Mouse (Mus musculus): ENCODE measurements around the gene Naa35. TPM values are rescaled to one million over a fixed set of nuclear protein-coding genes. Genes with fewer than 3 reads are reported as not detected.

The Naa35 gene
- polyA plus RNA-seq, 1 experiment from 2014 or later, result 108 TPM

GRCm38 (mm10) chr13:59646674-59647244 lies 61.7 kb downstream of the Naa35 start:
- Histone ChIP-seq H3K9me3 (replicated peaks) (no peaks in the 10 kb centered on the region), H3K27me3 (no peaks in the 10 kb centered on the region), H3K4me3 (no peak overlapping the region), H3K4me1 (peaks cover 13% of the 10 kb centered on the region; the same call in 1 of the 2 replicates), H3K4me2 (replicated peaks) (no peak overlapping the region), H3K9ac (no peak overlapping the region), H3K27ac (no peak overlapping the region), H3K36me3 (peaks cover 58% of the 10 kb centered on the region)
- 47% methylated on average over 11 of the region's 11 CpGs for WGBS
- no peak for ATAC-seq (ENCODE audit: low FRiP score)

GRCm38 (mm10) chr13:59647484-59647883 lies 62.4 kb downstream of the Naa35 start:
- Histone ChIP-seq H3K4me1 (peaks cover 20% of the 10 kb centered on the region), H3K36me3 (peaks cover 52% of the 10 kb centered on the region), H3K4me3 (no peak overlapping the region), H3K27ac (no peak overlapping the region), H3K9ac (no peak overlapping the region), H3K27me3 (no peaks in the 10 kb centered on the region), H3K4me2 (replicated peaks) (no peak overlapping the region), H3K9me3 (replicated peaks) (no peaks in the 10 kb centered on the region)
- ATAC-seq (ENCODE audit: low FRiP score), result no peak
- 90% methylated on average over 6 of the region's 6 CpGs for WGBS

DNA sequence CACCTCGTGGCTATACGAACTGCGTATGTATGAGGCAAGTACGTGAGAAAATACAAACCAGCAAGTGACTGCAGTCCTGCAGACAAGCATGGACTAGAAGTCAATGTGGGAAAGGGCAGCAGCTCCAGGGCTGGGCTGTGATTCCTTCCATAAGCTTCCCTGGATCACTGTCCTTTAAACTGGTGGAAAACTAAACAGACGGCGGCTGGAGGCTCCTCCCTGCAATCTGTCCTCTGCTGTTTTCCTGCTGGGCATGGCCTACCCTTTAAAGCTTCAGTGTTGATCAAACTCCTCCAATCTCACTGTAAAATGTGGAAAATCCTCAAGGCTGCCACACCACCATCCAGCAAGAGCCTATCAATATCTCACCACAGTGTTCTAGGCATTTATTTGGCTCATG lies 63.5 kb downstream of the Naa35 start:
- H3K27me3 ChIP-seq, result no peaks in the 10 kb centered on the region
- H3K9me3 ChIP-seq (replicated peaks), result no peaks in the 10 kb centered on the region
- ATAC-seq (ENCODE audit: low FRiP score), result no peak
- no peak overlapping the region for H3K4me2 ChIP-seq (replicated peaks)
- no peak overlapping the region for H3K9ac ChIP-seq
- H3K4me3 ChIP-seq, result no peak overlapping the region
- 91% methylated on average over 6 of the region's 6 CpGs for WGBS
- H3K4me1 ChIP-seq, result peaks cover 31% of the 10 kb centered on the region
- no peak overlapping the region for H3K27ac ChIP-seq
- peaks cover 52% of the 10 kb centered on the region for H3K36me3 ChIP-seq

- Histone ChIP-seq H3K4me2 (replicated peaks) (no peak overlapping the region), H3K4me3 (no peak overlapping the region), H3K36me3 (peaks cover 53% of the 10 kb centered on the region), H3K9me3 (replicated peaks) (no peaks in the 10 kb centered on the region), H3K27ac (no peak overlapping the region), H3K4me1 (peaks cover 41% of the 10 kb centered on the region), H3K27me3 (no peaks in the 10 kb centered on the region), H3K9ac (no peak overlapping the region)
- 77% methylated on average over 5 of the region's 5 CpGs for WGBS
- no peak for ATAC-seq (ENCODE audit: low FRiP score)
These were observed 64.7 kb downstream of the Naa35 start for GRCm38 (mm10) chr13:59649781-59650180.

GRCm38 (mm10) chr13:59652651-59653050 lies 67.6 kb downstream of the Naa35 start:
- peaks cover 58% of the 10 kb centered on the region for H3K4me1 ChIP-seq

DNA sequence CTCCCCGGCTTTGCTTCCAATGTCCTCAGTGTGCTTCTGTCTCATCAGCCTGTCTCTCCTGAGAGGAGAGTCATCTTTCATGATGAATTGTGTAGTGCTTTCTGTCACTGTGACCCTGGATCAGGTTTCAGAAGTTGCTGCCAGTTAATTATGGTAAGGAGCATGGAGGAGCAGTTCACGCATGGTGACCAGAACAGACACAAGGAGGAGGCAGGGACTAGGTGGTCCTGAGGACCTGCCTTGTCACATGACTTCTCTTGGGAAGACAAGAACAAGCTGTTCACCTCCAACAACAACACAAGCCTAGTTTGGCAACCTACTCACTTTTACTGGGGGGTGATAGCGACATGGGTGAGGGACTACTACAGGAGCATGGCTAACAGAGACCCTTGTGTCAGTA lies 68.1 kb downstream of the Naa35 start:
- H3K9me3 ChIP-seq (replicated peaks), result no peaks in the 10 kb centered on the region; the same call in 1 of the 2 replicates
- H3K4me1 ChIP-seq, result peaks cover 62% of the 10 kb centered on the region
- no peak overlapping the region for H3K9ac ChIP-seq
- no peaks in the 10 kb centered on the region for H3K27me3 ChIP-seq
- H3K36me3 ChIP-seq, result peaks cover 34% of the 10 kb centered on the region
- peak overlapping the region; percentile 58; the same call in 1 of the 2 replicates for H3K27ac ChIP-seq
- H3K4me3 ChIP-seq, result no peak overlapping the region
- ATAC-seq (ENCODE audit: low FRiP score), result 0 out of 2 replicates have a peak, but pooled peaks have one; percentile 16
- no peak overlapping the region for H3K4me2 ChIP-seq (replicated peaks)
- WGBS, result 60% methylated on average over 3 of the region's 3 CpGs

More at GRCm38 (mm10) chr13:59652651-59653050, 67.6 kb downstream of the Naa35 start:
- 37% methylated on average over 5 of the region's 5 CpGs for whole genome bisulfite sequencing
- peaks cover 33% of the 10 kb centered on the region for H3K36me3 ChIP-seq
- no peaks in the 10 kb centered on the region for H3K27me3 ChIP-seq
- ATAC-seq (ENCODE audit: low FRiP score), result peak; percentile 33
- no peak overlapping the region for H3K4me2 ChIP-seq (replicated peaks)
- H3K4me3 ChIP-seq, result no peak overlapping the region
- peak overlapping the region; percentile 58 for H3K27ac ChIP-seq
- no peaks in the 10 kb centered on the region for H3K9me3 ChIP-seq (replicated peaks)
- no peak overlapping the region for H3K9ac ChIP-seq

DNA sequence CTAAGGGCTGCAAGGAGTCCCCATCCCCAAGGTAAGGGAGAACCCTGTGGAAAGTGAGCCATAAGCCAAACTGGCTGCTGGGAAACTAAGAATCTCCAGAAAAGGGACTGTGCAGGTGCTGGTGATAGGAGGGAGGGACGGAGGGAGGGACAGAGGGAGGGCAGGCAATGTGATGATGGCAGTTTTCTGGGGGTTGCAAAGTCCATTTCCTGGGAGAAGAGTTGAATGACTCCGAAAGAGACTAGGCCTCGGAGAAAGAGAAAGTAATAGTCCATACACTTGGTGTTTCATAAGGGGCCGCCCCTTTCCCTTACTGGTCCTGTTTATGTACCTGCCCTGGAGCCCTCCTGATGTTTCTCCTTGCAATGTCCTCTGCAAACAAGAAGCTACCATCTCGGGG lies 69.4 kb downstream of the Naa35 start:
- WGBS, result 90% methylated on average over 5 of the region's 5 CpGs
- H3K27ac ChIP-seq, result no peak overlapping the region
- no peak overlapping the region for H3K4me3 ChIP-seq
- peaks cover 34% of the 10 kb centered on the region for H3K36me3 ChIP-seq
- H3K27me3 ChIP-seq, result no peaks in the 10 kb centered on the region
- H3K9me3 ChIP-seq (replicated peaks), result no peaks in the 10 kb centered on the region; the same call in 1 of the 2 replicates
- no peak overlapping the region for H3K9ac ChIP-seq
- ATAC-seq (ENCODE audit: low FRiP score), result no peak
- H3K4me2 ChIP-seq (replicated peaks), result no peak overlapping the region
- H3K4me1 ChIP-seq, result peaks cover 62% of the 10 kb centered on the region

- H3K27ac ChIP-seq, result 0 out of 2 replicates have a peak overlapping the region, but pooled peaks have one; percentile 80
- peaks cover 33% of the 10 kb centered on the region for H3K36me3 ChIP-seq
- no peaks in the 10 kb centered on the region for H3K27me3 ChIP-seq
- no peak overlapping the region for H3K4me3 ChIP-seq
- no peak for ATAC-seq (ENCODE audit: low FRiP score)
- H3K9me3 ChIP-seq (replicated peaks), result no peaks in the 10 kb centered on the region; the same call in 1 of the 2 replicates
- H3K9ac ChIP-seq, result no peak overlapping the region
- WGBS, result 93% methylated on average over 15 of the region's 15 CpGs
- no peak overlapping the region for H3K4me2 ChIP-seq (replicated peaks)
- peaks cover 61% of the 10 kb centered on the region for H3K4me1 ChIP-seq
These were observed 70.8 kb downstream of the Naa35 start for GRCm38 (mm10) chr13:59655718-59656315.

DNA sequence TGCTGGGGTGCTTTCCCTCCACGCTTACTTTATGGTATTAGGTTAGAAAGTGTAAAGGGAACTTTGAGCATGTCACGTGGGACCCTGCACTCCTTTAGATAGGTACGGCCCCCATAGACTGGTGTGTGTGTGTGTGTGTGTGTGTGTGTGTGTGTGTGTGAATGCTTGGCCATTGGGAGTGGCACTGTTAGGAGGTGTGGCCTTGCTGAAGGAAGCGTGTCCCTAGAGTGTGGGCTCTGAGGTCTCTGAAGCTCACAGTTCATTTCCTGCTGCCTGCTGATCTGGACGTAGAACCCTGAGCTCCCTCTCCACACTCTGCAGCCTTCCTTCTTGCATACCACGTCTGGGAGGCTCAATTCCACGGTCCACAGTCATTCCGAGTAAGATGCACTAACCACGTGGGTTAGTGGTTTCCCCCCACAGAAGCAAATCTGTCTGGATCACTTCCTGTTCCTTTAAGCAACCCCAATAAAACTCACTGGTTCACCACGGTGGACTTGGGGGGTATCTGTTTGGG lies 71.3 kb downstream of the Naa35 start:
- no peak overlapping the region for H3K4me2 ChIP-seq (replicated peaks)
- peaks cover 39% of the 10 kb centered on the region for H3K36me3 ChIP-seq
- 55% methylated on average over 10 of the region's 10 CpGs for WGBS
- H3K4me3 ChIP-seq, result no peak overlapping the region
- H3K9me3 ChIP-seq (replicated peaks), result no peaks in the 10 kb centered on the region; the same call in 1 of the 2 replicates
- ATAC-seq (ENCODE audit: low FRiP score), result no peak
- no peak overlapping the region for H3K9ac ChIP-seq
- peaks cover 56% of the 10 kb centered on the region for H3K4me1 ChIP-seq
- H3K27me3 ChIP-seq, result no peaks in the 10 kb centered on the region
- peak overlapping the region; percentile 80 for H3K27ac ChIP-seq

GRCm38 (mm10) chr13:59656975-59657388 lies 71.9 kb downstream of the Naa35 start:
- no peak overlapping the region for H3K9ac ChIP-seq
- H3K9me3 ChIP-seq (replicated peaks), result no peaks in the 10 kb centered on the region; the same call in 1 of the 2 replicates
- no peaks in the 10 kb centered on the region for H3K27me3 ChIP-seq
- H3K4me1 ChIP-seq, result peaks cover 51% of the 10 kb centered on the region
- peaks cover 45% of the 10 kb centered on the region for H3K36me3 ChIP-seq
- peak overlapping the region; percentile 80 for H3K27ac ChIP-seq
- no peak overlapping the region for H3K4me2 ChIP-seq (replicated peaks)
- peak; percentile 51 for ATAC-seq (ENCODE audit: low FRiP score)
- H3K4me3 ChIP-seq, result no peak overlapping the region
- 23% methylated on average over 4 of the region's 4 CpGs for WGBS

- peaks cover 43% of the 10 kb centered on the region for H3K4me1 ChIP-seq
- no peaks in the 10 kb centered on the region; the same call in 1 of the 2 replicates for H3K9me3 ChIP-seq (replicated peaks)
- H3K4me3 ChIP-seq, result no peak overlapping the region
- H3K27ac ChIP-seq, result peak overlapping the region; percentile 80; the same call in 1 of the 2 replicates
- 75% methylated on average over 5 of the region's 5 CpGs for WGBS
- H3K4me2 ChIP-seq (replicated peaks), result no peak overlapping the region
- peaks cover 53% of the 10 kb centered on the region for H3K36me3 ChIP-seq
- no peak overlapping the region for H3K9ac ChIP-seq
- ATAC-seq (ENCODE audit: low FRiP score), result no peak
- H3K27me3 ChIP-seq, result no peaks in the 10 kb centered on the region
These were observed 72.7 kb downstream of the Naa35 start for GRCm38 (mm10) chr13:59657781-59658180.

- Histone ChIP-seq H3K4me1 (peaks cover 19% of the 10 kb centered on the region), H3K36me3 (peaks cover 75% of the 10 kb centered on the region), H3K9me3 (replicated peaks) (no peaks in the 10 kb centered on the region; the same call in 1 of the 2 replicates), H3K27me3 (no peaks in the 10 kb centered on the region), H3K9ac (no peak overlapping the region), H3K27ac (no peak overlapping the region), H3K4me3 (no peak overlapping the region), H3K4me2 (replicated peaks) (no peak overlapping the region)
- 98% methylated on average over 3 of the region's 3 CpGs for WGBS
- ATAC-seq (ENCODE audit: low FRiP score), result no peak
These were observed 75.3 kb downstream of the Naa35 start for GRCm38 (mm10) chr13:59660371-59660770.
